Mouse (Mus musculus): ENCODE results near the gene Rhog. TPM values are rescaled to one million over a fixed set of nuclear protein-coding genes. Genes with fewer than 3 reads are reported as not detected.

Gene Rhog
- total and polyA plus RNA-seq, 2 experiments from 2014 or later, result 24.6 to 34.7 TPM

DNA sequence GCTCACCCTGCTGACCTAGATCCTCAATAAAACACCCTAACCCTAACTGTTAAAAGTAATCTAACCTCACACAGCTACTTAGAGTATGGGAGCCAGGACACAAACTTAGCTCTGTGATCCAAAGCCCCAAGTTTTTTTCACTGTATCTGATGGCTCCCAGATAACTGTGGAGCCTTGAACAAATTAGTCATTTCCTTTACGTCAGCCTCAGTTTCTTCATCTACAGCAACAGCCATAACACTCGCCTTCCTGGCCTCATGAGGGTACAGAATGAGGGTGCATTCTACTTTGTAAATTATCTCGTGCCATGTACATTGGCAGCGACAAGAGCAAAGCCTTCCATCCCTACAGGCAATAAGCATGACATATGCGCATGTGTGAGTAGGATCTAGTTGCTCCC, 13.5 kb downstream of the Rhog start:
- peaks cover 40% of the 10 kb centered on the region for H3K4me1 ChIP-seq (ENCODE audit: control insufficient read depth, insufficient read depth)
- DNase-seq (ENCODE audit: low spot score) (no peak), ATAC-seq (ENCODE audit: insufficient read depth, low read depth) (no peak)
- no peaks in the 10 kb centered on the region for H3K9me3 ChIP-seq (replicated peaks; ENCODE audit: control insufficient read depth, low read length)
- H3K27me3 ChIP-seq (ENCODE audit: control insufficient read depth, insufficient read depth, low read length), result no peaks in the 10 kb centered on the region
- no peak overlapping the region for H3K27ac ChIP-seq (ENCODE audit: low read depth)
- WGBS, result 74% methylated on average over 5 of the region's 5 CpGs
- TF ChIP-seq CTCF (IDR thresholded peaks at IDR 0.05; ENCODE audit: low read depth) (no peak), EP300 (IDR thresholded peaks at IDR 0.05; ENCODE audit: low read depth) (no peak)
- H3K36me3 ChIP-seq (replicated peaks; ENCODE audit: control insufficient read depth, insufficient read depth, low read length), result peaks cover 43% of the 10 kb centered on the region
- H3K4me2 ChIP-seq (ENCODE audit: low read depth, low read length), result no peak overlapping the region
- H3K4me3 ChIP-seq (ENCODE audit: low read depth, low read length), result no peak overlapping the region
- no peak overlapping the region for H3K9ac ChIP-seq (replicated peaks; ENCODE audit: low read depth, low read length)

DNA sequence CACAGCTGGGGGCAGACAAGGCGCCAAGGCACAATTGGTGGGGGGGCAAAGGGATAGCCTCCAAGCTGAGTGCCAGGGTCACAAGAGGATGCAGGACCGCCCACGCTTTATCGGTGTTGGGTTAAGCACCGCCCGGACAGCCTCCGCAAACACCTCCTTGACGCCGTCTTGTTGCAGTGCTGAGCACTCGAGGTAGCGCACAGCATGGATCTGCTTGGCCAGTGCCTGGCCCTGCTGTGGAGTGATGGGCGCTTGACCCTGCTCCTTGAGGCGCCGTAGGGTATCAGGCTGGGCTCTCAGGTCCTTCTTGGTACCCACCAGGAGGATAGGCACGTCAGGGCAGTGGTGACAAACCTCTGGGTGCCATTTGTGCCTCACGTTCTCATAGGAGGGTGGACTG, 16.3 kb downstream of the Rhog start:
- no peaks in the 10 kb centered on the region for H3K27me3 ChIP-seq (ENCODE audit: control insufficient read depth, insufficient read depth, low read length)
- no peak overlapping the region for H3K4me3 ChIP-seq (ENCODE audit: low read depth, low read length)
- ATAC-seq (ENCODE audit: insufficient read depth, low read depth) (no peak), DNase-seq (ENCODE audit: low spot score) (no peak)
- no peaks in the 10 kb centered on the region for H3K9me3 ChIP-seq (replicated peaks; ENCODE audit: control insufficient read depth, low read length)
- 79% methylated on average over 16 of the region's 16 CpGs for WGBS
- TF ChIP-seq EP300 (IDR thresholded peaks at IDR 0.05; ENCODE audit: low read depth) (no peak), CTCF (IDR thresholded peaks at IDR 0.05; ENCODE audit: low read depth) (no peak)
- H3K27ac ChIP-seq (ENCODE audit: low read depth), result no peak overlapping the region
- H3K4me2 ChIP-seq (ENCODE audit: low read depth, low read length), result no peak overlapping the region
- peaks cover 69% of the 10 kb centered on the region for H3K36me3 ChIP-seq (replicated peaks; ENCODE audit: control insufficient read depth, insufficient read depth, low read length)
- no peak overlapping the region for H3K9ac ChIP-seq (replicated peaks; ENCODE audit: low read depth, low read length)
- peaks cover 14% of the 10 kb centered on the region; the same call in 1 of the 2 replicates for H3K4me1 ChIP-seq (ENCODE audit: control insufficient read depth, insufficient read depth)

DNA sequence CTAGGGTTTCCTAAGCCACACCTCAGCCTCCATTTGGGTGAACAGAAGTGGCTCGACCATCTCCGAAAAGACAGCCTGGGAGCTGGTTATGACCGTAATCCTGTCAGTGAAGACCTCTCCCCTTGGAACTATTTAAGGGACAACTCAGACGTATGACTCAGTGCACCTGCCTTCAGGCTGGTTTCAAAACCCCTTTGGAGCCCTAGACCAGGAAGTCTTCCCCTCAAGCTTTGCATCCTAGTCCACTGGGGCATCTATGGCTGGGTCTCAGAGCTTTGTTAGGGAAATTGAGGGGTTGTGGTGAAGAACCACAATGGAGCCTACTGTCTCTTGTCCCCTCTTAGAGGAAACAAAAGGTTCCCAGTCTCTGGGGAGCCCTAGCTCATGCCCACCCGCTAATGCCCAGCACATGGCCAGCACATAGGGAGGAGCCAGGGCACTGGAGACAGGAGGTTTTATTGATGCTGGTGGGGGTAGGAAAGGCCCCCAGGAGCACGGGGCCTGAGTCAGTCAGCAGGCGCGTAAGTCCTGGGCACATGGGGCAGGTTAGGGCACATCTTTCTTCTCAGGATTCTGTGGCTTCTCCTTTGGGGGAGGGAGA, 17.1 kb downstream of the Rhog start:
- Histone ChIP-seq H3K4me3 (ENCODE audit: low read depth, low read length) (no peak overlapping the region), H3K27me3 (ENCODE audit: control insufficient read depth, insufficient read depth, low read length) (no peaks in the 10 kb centered on the region), H3K4me1 (ENCODE audit: control insufficient read depth, insufficient read depth) (0 out of 2 replicates have a peak, but pooled peaks cover 6% of the 10 kb centered on the region), H3K27ac (ENCODE audit: low read depth) (no peak overlapping the region), H3K9ac (replicated peaks; ENCODE audit: low read depth, low read length) (no peak overlapping the region), H3K36me3 (replicated peaks; ENCODE audit: control insufficient read depth, insufficient read depth, low read length) (peaks cover 70% of the 10 kb centered on the region), H3K4me2 (ENCODE audit: low read depth, low read length) (no peak overlapping the region), H3K9me3 (replicated peaks; ENCODE audit: control insufficient read depth, low read length) (no peaks in the 10 kb centered on the region)
- DNase-seq (ENCODE audit: low spot score) (no peak), ATAC-seq (ENCODE audit: insufficient read depth, low read depth) (no peak)
- TF ChIP-seq EP300 (IDR thresholded peaks at IDR 0.05; ENCODE audit: low read depth), result no peak
- TF ChIP-seq CTCF (IDR thresholded peaks at IDR 0.05; ENCODE audit: low read depth), result no peak
- 89% methylated on average over 8 of the region's 8 CpGs for whole genome bisulfite sequencing

DNA sequence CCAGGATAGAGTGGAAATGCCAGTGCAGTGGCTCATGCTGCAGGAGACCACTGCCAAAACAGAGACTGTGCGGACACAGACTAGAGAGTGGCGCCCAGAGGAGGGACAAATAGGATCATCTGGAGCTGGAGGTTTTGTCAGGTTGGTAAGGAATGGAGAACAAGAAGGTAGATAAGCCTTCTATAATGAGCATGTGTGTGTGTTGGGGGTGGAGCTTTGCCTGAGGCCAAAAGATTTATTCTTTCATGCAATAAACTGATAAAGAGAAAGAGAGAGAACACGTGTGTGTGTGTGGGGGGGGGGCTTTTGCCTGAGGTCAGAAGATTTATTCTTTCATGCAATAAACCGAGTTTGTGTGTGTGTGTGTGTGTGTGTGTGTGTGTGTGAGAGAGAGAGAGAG, 22.8 kb downstream of the Rhog start:
- Histone ChIP-seq H3K4me1 (ENCODE audit: control insufficient read depth, insufficient read depth) (no peaks in the 10 kb centered on the region), H3K9ac (replicated peaks; ENCODE audit: low read depth, low read length) (no peak overlapping the region), H3K9me3 (replicated peaks; ENCODE audit: control insufficient read depth, low read length) (no peaks in the 10 kb centered on the region), H3K27ac (ENCODE audit: low read depth) (no peak overlapping the region), H3K36me3 (replicated peaks; ENCODE audit: control insufficient read depth, insufficient read depth, low read length) (peaks cover 38% of the 10 kb centered on the region), H3K4me2 (ENCODE audit: low read depth, low read length) (no peak overlapping the region), H3K4me3 (ENCODE audit: low read depth, low read length) (no peak overlapping the region), H3K27me3 (ENCODE audit: control insufficient read depth, insufficient read depth, low read length) (no peaks in the 10 kb centered on the region)
- no peak for ATAC-seq (ENCODE audit: insufficient read depth, low read depth)
- no peak for DNase-seq (ENCODE audit: low spot score)
- TF ChIP-seq EP300 (IDR thresholded peaks at IDR 0.05; ENCODE audit: low read depth), result no peak
- no peak for TF ChIP-seq CTCF (IDR thresholded peaks at IDR 0.05; ENCODE audit: low read depth)
- 68% methylated on average over 4 of the region's 4 CpGs for WGBS

DNA sequence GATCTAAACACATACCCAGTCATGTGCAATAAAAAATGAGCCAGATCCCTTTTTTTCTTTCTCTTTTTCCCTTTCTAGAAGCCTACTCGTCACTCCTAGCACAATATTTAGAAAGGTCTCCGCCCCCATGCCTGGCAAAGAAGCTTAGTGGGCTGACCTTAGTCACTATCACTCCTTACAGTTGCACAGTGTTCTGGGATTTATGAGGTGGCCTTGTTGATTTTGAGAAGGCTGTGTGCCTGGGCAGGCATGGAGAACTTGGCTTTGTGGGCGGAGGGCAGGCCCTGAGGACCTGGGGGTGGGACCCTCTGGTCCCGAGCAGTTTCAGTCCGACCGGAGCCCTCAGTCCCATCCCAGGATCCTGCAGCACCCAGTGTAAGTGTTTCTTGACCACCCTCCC, 26.0 kb downstream of the Rhog start:
- H3K4me1 ChIP-seq (ENCODE audit: control insufficient read depth, insufficient read depth), result 0 out of 2 replicates have a peak, but pooled peaks cover 3% of the 10 kb centered on the region
- H3K27me3 ChIP-seq (ENCODE audit: control insufficient read depth, insufficient read depth, low read length), result no peaks in the 10 kb centered on the region
- H3K4me2 ChIP-seq (ENCODE audit: low read depth, low read length), result no peak overlapping the region
- peaks cover 7% of the 10 kb centered on the region; the same call in 1 of the 2 replicates for H3K36me3 ChIP-seq (replicated peaks; ENCODE audit: control insufficient read depth, insufficient read depth, low read length)
- H3K27ac ChIP-seq (ENCODE audit: low read depth), result no peak overlapping the region
- ATAC-seq (ENCODE audit: insufficient read depth, low read depth), result no peak
- H3K4me3 ChIP-seq (ENCODE audit: low read depth, low read length), result no peak overlapping the region
- 92% methylated on average over 6 of the region's 6 CpGs for WGBS
- DNase-seq (ENCODE audit: low spot score), result no peak
- H3K9me3 ChIP-seq (replicated peaks; ENCODE audit: control insufficient read depth, low read length), result no peaks in the 10 kb centered on the region
- no peak for TF ChIP-seq EP300 (IDR thresholded peaks at IDR 0.05; ENCODE audit: low read depth)
- no peak for TF ChIP-seq CTCF (IDR thresholded peaks at IDR 0.05; ENCODE audit: low read depth)
- H3K9ac ChIP-seq (replicated peaks; ENCODE audit: low read depth, low read length), result no peak overlapping the region

Data from heart, postnatal 0 days (tissue).